Mouse (Mus musculus): Measurements from ENCODE around the gene Cdr2l. TPM values are rescaled to one million over a fixed set of nuclear protein-coding genes. Genes with fewer than 3 reads are reported as not detected.

Gene Cdr2l
- polyA plus RNA-seq, 1 experiment, result 0.15 TPM

DNA sequence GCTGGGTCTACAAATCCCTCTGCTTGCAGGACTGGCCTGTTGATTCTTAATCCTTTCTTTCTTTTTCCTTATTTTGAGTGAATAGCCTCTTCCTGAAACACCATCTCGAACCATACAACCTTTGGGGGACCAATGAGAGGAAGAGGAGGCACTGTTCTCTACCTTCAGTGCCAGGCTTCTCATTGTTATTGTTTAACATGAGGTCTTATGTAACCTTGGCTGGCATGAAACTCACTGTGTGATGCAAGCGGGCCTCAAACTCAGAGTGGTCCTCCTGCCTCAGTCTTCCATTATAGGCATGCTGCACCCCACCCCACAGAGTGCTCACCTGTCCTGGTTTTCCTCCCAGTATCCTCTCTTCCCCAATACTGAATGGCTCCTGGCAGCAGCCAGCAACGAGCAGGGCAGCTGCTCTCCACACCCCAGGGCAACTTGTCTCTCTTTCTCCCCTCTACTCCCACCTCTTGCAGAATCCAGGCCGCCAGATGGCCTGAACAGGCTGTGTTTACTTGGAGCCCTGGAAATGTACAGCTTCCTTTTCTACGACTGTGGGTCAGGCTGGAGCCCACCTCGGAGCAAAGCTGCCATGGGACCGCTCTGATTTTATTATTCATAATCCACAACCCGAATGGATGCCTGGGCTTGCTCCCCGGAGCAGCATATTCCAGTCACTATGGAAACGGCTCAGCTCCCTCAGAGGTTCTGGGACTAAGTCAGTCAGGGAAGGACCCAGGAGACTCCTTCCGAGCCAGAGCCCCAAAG is 19.1 kb downstream of the Cdr2l start:
- TF ChIP-seq CTCF (IDR thresholded peaks at IDR 0.05; ENCODE audit: low read depth, low read length) (no peak), POLR2A (IDR thresholded peaks at IDR 0.05; ENCODE audit: borderline replicate concordance, low read depth, low read length) (no peak)
- H3K4me3 ChIP-seq (ENCODE audit: insufficient read depth, low read length), result no peak overlapping the region
- peaks cover 10% of the 10 kb centered on the region for H3K4me1 ChIP-seq (ENCODE audit: control insufficient read depth, insufficient read depth, low read length)
- H3K27ac ChIP-seq (ENCODE audit: insufficient read depth, low read depth, low read length), result no peak overlapping the region

DNA sequence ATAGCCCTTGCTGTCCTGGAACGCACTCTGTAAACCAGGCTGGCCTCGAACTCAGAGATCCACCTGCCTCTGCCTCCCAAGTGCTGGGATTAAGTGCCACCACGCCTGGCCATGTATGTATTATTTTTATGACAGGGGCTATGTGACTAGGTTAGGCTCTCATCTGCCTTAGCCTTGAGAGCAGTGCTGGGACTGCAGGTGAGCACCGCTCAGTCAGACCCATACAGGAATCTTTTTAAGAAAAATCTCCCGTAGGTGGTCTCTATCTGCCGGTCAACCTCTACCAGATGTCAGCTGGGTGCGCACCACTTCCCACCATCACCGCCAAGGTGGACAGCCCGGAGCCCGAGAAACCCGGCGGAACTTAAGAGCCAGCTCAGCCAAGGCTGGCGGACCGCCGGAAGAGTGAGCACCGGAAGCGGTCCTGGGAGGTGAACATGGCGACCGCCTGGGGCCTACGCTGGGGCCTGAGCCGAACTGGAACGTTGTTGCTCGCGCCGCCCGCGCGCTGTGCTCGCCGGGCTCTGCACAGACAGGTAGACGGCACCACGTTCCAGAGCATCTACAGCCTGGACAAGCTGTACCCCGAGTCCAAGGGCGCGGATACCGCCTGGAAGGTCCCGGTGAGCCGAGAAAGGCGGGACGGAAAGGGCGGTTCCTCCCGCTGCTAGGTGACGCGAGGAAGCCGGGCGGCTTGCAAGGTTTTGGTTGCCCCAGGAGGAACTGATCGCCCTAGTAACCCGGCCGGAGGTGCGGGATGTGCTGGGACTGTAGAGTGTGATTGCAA is 21.8 kb downstream of the Cdr2l start, which contains the start of gene Mrpl58:
Mrpl58 (plus strand) TSS at position 415 of the 787 bp plus-strand sequence.
- Histone ChIP-seq H3K27ac (ENCODE audit: insufficient read depth, low read depth, low read length) (peak within 1 kb of the TSS; percentile 66), H3K4me3 (ENCODE audit: insufficient read depth, low read length) (peak within 1 kb of the TSS; percentile 85), H3K4me1 (ENCODE audit: control insufficient read depth, insufficient read depth, low read length) (peaks cover 8% of the 10 kb centered on the region)
- TF ChIP-seq CTCF (IDR thresholded peaks at IDR 0.05; ENCODE audit: low read depth, low read length) (no peak), POLR2A (IDR thresholded peaks at IDR 0.05; ENCODE audit: borderline replicate concordance, low read depth, low read length) (no peak)

DNA sequence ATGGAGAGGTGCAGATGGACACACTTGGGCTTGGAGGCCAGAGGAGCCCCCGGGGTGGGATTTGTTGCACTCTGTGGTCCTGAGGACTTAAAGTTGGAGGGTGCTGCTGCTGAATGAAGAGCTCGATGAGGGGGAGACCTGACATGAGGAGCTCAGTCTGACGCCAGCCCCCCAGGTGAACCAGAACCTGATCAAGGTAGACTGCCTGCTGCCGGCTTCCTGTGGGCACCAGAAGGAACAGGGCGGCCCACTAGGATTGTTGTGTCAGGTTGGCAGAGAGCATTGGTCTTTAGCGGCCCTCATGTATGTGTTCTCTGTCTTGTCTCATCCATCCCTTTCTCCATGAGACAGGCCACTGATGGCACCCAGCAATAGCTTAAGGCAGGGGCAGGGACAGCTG is 24.0 kb downstream of the Cdr2l start:
- Histone ChIP-seq H3K27ac (ENCODE audit: insufficient read depth, low read depth, low read length) (no peak overlapping the region), H3K4me1 (ENCODE audit: control insufficient read depth, insufficient read depth, low read length) (peaks cover 8% of the 10 kb centered on the region), H3K4me3 (ENCODE audit: insufficient read depth, low read length) (no peak overlapping the region)
- TF ChIP-seq CTCF (IDR thresholded peaks at IDR 0.05; ENCODE audit: low read depth, low read length) (no peak), POLR2A (IDR thresholded peaks at IDR 0.05; ENCODE audit: borderline replicate concordance, low read depth, low read length) (no peak)

DNA sequence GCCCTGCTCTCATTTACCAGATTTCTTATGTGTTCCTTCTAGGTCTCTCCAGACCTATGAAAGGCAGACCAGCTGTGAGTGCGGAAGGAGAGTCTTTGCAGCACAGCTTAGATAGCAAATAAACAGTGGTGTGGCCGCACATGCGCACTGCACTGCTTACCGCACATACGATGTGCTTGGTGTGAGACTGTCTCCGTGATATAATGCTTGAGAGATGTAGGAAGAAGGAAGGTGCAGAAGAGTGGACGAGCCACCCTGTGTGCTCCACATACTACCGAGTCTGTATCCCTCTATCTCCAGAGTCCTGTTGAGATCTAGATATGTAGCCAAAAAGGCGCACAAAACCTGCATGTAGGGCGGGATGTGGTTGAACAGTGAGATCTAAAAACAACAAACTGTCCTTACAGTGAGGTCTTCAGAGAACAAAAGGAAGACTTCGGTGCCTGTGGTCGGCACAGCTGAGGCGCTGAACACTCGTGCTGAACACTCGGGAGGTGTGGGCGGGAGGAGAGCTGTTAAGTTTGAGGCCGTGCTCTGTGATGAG is 25.2 kb downstream of the Cdr2l start:
- no peak overlapping the region for H3K27ac ChIP-seq (ENCODE audit: insufficient read depth, low read depth, low read length)
- H3K4me3 ChIP-seq (ENCODE audit: insufficient read depth, low read length), result no peak overlapping the region
- TF ChIP-seq CTCF (IDR thresholded peaks at IDR 0.05; ENCODE audit: low read depth, low read length) (no peak), POLR2A (IDR thresholded peaks at IDR 0.05; ENCODE audit: borderline replicate concordance, low read depth, low read length) (no peak)
- peaks cover 14% of the 10 kb centered on the region for H3K4me1 ChIP-seq (ENCODE audit: control insufficient read depth, insufficient read depth, low read length)

DNA sequence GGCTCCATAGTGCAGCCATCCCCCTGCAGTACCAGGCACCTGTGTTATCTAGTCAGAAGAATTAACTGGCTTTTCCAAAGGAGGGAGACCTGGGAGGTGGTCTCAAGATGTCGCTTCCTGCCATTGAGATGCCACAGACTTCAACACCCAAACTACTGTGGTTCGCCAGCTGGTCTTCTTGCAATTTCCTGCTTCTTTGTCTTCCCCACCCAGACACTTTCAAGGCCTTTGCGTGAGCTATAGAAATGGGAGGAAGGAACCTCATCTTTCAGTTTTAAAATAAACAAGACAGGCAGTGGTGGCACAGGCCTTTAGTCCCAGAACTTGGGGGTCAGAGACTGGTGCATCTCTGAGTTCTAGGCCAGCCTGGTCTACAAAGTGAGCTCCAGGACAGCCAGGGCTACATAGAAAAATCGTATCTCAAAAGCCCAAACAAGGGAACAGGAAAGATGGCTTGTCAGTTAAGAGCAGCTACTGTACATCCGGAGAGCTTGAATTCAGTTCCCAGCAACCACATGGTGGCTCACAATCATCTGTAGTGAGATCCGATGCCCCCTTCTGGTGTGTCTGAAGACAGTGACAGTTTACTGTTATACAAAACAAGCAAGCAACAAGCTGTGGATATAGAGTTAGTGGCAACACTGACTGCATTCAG is 26.7 kb downstream of the Cdr2l start:
- Histone ChIP-seq H3K27ac (ENCODE audit: insufficient read depth, low read depth, low read length) (no peak overlapping the region), H3K4me1 (ENCODE audit: control insufficient read depth, insufficient read depth, low read length) (peaks cover 14% of the 10 kb centered on the region), H3K4me3 (ENCODE audit: insufficient read depth, low read length) (no peak overlapping the region)
- no peak for TF ChIP-seq CTCF (IDR thresholded peaks at IDR 0.05; ENCODE audit: low read depth, low read length)
- TF ChIP-seq POLR2A (IDR thresholded peaks at IDR 0.05; ENCODE audit: borderline replicate concordance, low read depth, low read length), result no peak

DNA sequence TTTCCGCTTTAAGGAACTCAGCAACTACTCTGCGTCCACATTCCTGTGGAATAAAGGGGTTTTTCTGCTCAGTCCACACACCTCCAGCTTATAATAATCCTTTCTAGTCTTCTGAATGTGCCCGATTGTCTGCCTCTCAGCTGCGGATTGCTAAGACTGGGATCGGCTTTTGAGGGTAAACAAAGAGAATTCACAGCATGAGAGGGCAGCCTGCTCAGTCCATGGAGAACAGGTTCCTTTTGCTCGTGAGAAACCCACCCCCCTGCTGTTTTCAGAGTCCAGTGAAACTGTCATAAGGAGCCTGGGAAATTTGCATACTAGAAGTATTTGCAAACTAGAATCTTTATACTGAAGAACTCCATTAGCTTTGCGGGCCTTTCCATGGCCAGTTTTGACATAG is 27.8 kb downstream of the Cdr2l start:
- Histone ChIP-seq H3K4me3 (ENCODE audit: insufficient read depth, low read length) (no peak overlapping the region), H3K4me1 (ENCODE audit: control insufficient read depth, insufficient read depth, low read length) (peaks cover 11% of the 10 kb centered on the region), H3K27ac (ENCODE audit: insufficient read depth, low read depth, low read length) (no peak overlapping the region)
- TF ChIP-seq CTCF (IDR thresholded peaks at IDR 0.05; ENCODE audit: low read depth, low read length), result no peak
- TF ChIP-seq POLR2A (IDR thresholded peaks at IDR 0.05; ENCODE audit: borderline replicate concordance, low read depth, low read length), result no peak

DNA sequence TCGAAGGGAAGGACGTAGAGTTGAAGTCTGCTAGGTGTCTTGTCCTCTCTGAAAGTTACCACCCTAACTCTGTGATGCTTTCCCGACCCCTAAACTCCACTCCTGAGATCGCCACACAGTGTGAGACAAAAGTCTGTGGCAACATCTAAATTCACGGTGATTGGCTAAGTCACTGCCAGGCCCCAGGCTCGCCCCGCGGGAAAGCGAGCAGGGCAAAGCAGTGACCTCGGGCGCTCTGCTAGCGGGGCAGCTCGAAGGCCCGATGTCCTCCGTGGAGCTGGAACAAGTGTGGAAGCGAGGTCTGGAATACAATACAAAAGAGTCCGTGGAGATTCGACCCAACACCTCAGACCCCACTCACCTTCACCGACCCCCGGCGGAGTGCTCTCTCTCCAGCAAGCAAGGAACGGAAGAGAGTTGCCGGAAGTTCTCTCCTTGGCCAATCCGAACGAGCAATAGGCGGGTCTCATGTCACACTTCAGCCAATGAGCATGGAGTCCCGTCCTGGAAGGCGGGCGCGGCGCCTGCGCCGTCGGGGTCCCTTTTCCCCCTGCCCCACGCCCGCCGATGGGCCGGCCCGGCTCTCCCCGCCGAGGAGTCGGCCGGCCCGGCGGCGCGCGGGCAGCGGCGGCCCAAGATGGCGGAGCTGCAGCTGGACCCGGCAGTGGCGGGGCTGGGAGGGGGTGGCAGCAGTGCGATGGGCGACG is 38.0 kb downstream of the Cdr2l start, which contains the start of the genes Atp5h and Kctd2:
Atp5h (minus strand) TSS at position 432 of the 707 bp plus-strand sequence.
Kctd2 (plus strand) TSS at position 598 of the 707 bp plus-strand sequence.
- Histone ChIP-seq H3K27ac (ENCODE audit: insufficient read depth, low read depth, low read length) (peak within 1 kb of the TSS; percentile 17; the same call in 1 of the 2 replicates), H3K4me3 (ENCODE audit: insufficient read depth, low read length) (peak within 1 kb of the TSS; percentile 90), H3K4me1 (ENCODE audit: control insufficient read depth, insufficient read depth, low read length) (peaks cover 25% of the 10 kb centered on the region)
- no peak for TF ChIP-seq CTCF (IDR thresholded peaks at IDR 0.05; ENCODE audit: low read depth, low read length)
- TF ChIP-seq POLR2A (IDR thresholded peaks at IDR 0.05; ENCODE audit: borderline replicate concordance, low read depth, low read length), result no peak

DNA sequence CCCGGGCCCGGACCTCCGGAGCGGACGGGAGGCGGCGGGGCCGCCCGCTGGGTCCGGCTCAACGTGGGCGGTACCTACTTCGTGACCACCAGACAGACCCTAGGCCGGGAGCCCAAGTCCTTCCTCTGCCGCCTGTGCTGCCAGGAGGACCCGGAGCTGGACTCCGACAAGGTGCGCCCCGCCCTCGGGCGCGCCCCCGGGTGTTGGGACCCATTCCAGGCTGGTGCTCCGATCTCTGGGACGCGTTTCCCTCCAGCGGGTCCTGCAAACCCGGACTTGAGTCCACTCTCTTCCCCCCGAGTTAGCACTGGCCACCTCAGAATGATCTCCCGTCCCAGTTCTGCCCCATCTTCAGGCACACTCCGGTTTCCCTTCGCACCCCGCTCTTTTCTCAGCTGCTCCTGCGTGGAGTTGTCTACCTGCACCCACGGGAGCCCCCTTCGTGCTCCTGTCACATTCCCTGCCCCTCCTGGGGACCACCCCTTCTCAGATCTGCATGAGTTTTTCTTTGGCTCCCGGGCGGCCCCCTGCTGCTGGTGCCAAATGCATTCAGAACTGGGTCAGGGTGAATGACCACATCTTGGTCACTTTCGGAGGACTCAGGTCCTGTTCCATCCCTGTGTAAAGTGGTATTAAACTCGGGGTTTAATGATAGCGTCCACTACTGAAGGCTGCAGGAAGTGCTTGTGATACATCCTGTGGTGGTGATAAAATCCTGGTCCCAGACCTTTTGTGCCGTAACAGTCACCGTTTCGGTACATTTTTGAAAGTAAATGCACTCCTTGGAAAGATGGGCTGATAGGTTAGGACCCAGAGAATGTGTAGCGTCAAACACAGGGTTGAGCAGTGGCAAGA is 38.8 kb downstream of the Cdr2l start:
- H3K4me1 ChIP-seq (ENCODE audit: control insufficient read depth, insufficient read depth, low read length), result peaks cover 25% of the 10 kb centered on the region
- peak overlapping the region; percentile 87 for H3K4me3 ChIP-seq (ENCODE audit: insufficient read depth, low read length)
- TF ChIP-seq CTCF (IDR thresholded peaks at IDR 0.05; ENCODE audit: low read depth, low read length) (no peak), POLR2A (IDR thresholded peaks at IDR 0.05; ENCODE audit: borderline replicate concordance, low read depth, low read length) (no peak)
- no peak overlapping the region for H3K27ac ChIP-seq (ENCODE audit: insufficient read depth, low read depth, low read length)
